Mouse (Mus musculus): ENCODE results near the gene Ehd4. TPM values are rescaled to one million over a fixed set of nuclear protein-coding genes. Genes with fewer than 3 reads are reported as not detected.

Gene Ehd4
- polyA plus RNA-seq, 1 experiment = 11.8 TPM

- DNase-seq (ENCODE audit: extremely low spot score in 1 of 2, low spot score in 1 of 2) = no peak
Observed at GRCm38 (mm10) chr2:120082416-120082815, 72.0 kb downstream of the Ehd4 start.

GRCm38 (mm10) chr2:120076076-120076705 is 78.2 kb downstream of the Ehd4 start:
- peak in 1 of 2 experiments; percentile 56 for DNase-seq (ENCODE audit: extremely low spot score in 1 of 2, low spot score in 1 of 2)

DNA sequence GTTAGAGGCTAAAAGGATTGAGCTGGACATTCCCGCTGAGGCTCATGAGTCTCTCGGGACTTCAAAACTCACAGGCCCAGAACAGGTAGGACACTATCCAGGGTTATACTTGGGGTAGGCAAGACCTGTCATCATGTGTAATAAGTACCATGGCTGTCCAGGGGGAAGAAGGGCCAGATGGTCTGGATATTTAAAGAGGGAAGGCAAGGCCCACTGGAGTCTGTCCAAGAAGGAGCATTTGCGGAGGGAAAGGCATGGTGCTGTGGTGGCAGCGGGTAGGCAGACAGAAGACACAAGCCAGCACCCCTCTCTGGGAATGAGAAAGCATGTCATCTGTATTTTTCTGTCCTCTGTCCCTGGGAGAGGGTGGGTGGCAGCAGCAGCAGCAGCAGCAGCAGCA is 80.3 kb downstream of the Ehd4 start:
- no peak for DNase-seq (ENCODE audit: extremely low spot score in 1 of 2, low spot score in 1 of 2)

DNA sequence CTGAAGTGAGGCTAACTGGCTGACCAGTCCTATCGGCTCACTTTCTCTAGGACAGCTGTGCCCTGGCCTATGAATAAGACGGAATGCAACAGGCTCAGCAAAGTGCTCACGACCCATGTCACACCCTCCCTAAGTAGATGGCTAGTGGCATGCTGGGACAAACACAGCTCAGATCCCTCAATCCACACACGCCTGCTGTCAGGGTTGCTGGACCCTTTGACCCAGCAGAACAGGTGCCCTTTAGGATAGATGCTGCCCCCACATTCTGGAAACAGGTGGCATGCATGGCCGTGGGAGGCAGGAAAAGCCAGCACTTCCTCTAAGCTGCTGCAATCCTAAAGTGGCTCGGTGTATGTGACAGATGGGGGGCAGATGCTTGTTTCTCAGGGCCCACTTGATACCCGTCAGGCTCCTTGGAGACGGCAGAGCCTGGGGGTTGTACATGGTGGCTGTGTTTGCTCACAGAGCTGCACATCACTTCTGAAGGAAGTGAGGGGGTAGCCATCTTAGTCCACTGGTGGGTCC is 84.9 kb downstream of the Ehd4 start:
- DNase-seq (ENCODE audit: extremely low spot score in 1 of 2, low spot score in 1 of 2) = peak; percentile 69 to 84

GRCm38 (mm10) chr2:120068555-120069465 is 85.6 kb downstream of the Ehd4 start:
- no peak for DNase-seq (ENCODE audit: extremely low spot score in 1 of 2, low spot score in 1 of 2)

DNA sequence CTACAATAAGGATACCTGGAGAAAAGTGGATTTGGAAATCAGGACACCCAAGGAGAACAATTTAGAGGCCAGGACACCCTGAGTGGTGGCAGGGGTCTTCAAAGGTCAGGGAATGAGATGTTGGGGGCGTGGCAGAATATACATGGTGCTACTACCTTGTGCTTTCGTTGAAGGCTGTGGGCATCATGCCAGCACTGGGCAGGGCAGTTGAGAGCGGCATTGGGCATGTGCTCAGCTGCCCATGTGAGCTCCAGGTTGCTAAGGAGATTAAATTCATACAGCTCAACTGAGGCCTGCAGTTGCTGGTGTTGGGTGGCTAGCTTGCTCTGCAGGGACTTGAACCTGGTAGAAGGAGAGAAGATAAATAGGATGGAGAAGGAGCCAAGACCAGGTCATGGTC is 88.2 kb downstream of the Ehd4 start:
- DNase-seq (ENCODE audit: extremely low spot score in 1 of 2, low spot score in 1 of 2) = no peak

GRCm38 (mm10) chr2:120065243-120065642 is 89.2 kb downstream of the Ehd4 start:
- DNase-seq (ENCODE audit: extremely low spot score in 1 of 2, low spot score in 1 of 2) = peak in 1 of 2 experiments; percentile 51

GRCm38 (mm10) chr2:120064639-120065038 is 89.8 kb downstream of the Ehd4 start:
- no peak for DNase-seq (ENCODE audit: extremely low spot score in 1 of 2, low spot score in 1 of 2)

- DNase-seq (ENCODE audit: extremely low spot score in 1 of 2, low spot score in 1 of 2) = no peak
Observed at GRCm38 (mm10) chr2:120062248-120062647, 92.2 kb downstream of the Ehd4 start.

DNA sequence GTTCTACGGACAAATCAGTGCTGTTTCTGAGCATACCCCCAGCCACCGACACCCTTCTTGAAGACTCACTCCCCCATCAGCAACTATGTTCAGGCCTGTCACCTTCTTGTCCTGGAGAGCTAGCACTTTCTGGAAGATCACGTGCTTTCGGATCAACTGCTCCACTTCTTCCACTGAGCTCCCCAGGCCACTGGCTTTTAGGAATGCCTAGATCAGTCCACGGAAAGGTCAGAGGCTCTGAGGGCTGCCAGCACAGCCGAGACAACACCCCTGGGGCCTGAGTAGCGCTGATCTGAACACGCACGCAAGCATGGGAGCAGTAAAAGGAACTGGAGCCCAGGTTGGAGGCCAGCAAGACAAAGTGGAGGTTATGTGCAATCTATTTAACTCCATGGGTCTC is 93.8 kb downstream of the Ehd4 start:
- no peak for DNase-seq (ENCODE audit: extremely low spot score in 1 of 2, low spot score in 1 of 2)

- no peak for DNase-seq (ENCODE audit: extremely low spot score in 1 of 2, low spot score in 1 of 2)
Observed at GRCm38 (mm10) chr2:120060190-120060589, 94.2 kb downstream of the Ehd4 start.

DNA sequence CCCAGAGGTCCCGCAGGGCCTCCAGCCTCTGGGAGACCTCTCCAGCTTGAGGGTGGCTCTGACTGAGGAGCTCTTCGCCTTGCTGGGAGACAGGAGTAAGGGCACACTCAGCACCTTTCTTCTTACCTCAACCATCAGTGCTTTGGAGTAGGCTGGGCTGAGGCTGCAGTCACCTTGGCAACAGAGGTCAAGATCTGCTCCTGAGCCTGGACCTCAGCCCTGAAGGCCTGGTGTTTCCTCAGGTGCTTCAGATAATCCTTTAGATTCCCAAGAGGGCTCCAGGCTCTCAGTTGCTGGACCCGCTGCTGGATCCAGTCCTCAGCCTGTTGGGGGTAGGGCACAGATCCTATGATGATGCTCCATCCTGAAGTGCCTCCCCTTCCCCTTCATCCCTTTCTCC is 94.9 kb downstream of the Ehd4 start:
- no peak for DNase-seq (ENCODE audit: extremely low spot score in 1 of 2, low spot score in 1 of 2)

DNA sequence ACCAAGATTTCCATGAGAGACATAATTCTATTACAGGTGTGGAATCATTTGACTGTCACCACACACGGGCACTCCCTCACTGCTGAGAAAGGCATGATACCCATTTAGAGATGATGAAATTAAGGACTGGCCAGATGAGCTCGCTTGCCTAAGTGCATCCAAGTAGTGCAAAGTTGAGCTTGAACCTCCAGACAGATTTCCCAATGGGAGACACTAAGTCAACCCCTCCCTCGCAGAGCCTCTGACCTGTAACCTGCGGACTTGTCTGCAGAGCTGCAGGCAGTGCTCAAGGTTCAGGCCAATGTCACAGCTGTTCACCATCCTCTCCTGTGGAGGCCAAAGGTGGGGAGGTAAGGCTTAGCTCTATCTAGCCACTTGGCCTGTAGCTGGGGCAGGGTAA is 95.6 kb downstream of the Ehd4 start:
- no peak for DNase-seq (ENCODE audit: extremely low spot score in 1 of 2, low spot score in 1 of 2)

- no peak for DNase-seq (ENCODE audit: extremely low spot score in 1 of 2, low spot score in 1 of 2)
Observed at GRCm38 (mm10) chr2:120055923-120056322, 98.5 kb downstream of the Ehd4 start.

DNA sequence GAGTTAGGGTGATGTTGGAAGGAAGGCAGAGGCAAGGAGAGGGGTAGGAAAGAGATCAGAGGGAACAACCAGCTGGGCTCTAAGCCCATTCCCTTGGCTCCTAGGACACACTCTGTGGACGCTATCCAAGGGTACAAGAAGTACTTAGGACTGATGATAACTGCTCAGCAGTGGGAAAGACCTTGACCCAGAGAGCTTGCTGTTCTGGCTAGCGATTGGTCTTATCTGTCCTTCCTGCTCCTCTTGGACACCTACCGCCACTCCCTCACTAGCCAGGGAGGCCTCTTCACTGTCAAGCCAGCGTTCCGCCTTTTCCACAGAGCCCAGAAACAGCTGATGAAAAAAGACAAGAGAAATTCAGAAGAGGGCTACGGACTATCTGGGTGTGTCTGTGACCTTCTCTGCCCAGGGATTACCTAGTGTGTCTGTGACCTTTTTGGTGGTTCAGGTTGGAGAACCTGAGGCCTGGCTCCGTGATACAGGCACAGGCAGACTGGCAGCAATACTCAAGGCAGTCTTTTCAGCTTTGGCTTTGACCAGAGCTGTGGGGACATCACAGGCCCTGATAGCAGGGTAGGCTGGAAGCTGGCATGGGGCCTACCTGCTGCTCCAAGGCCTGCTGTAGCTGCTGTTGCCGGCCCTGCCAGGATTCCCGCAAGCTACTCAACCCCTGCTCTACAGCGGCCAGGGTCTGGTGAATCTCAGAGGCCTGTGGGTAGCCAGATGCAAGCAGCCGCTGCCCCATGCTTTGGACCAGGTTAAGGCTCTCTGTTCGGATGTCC is 99.4 kb downstream of the Ehd4 start:
- no peak for DNase-seq (ENCODE audit: extremely low spot score in 1 of 2, low spot score in 1 of 2)

DNA sequence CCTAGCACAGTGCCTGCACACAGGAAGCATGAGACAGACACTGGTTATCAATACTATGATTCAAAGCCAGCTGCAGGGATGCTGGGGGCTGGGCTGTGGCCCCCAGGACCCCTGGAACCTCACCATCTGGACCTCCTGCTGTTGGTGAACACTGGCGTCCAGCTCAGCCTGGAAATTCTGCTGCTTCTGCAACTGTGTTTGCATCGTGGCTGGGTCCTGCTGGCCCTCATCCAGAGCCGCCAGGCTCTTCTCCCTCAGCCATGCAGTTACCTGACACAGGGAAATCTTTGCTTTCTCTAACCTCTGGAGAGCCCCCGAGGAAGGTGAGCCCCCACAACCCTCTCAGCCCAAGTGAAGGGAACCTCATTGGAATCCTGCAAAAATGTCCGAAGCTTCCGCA is 103.0 kb downstream of the Ehd4 start:
- DNase-seq (ENCODE audit: extremely low spot score in 1 of 2, low spot score in 1 of 2) = no peak

DNA sequence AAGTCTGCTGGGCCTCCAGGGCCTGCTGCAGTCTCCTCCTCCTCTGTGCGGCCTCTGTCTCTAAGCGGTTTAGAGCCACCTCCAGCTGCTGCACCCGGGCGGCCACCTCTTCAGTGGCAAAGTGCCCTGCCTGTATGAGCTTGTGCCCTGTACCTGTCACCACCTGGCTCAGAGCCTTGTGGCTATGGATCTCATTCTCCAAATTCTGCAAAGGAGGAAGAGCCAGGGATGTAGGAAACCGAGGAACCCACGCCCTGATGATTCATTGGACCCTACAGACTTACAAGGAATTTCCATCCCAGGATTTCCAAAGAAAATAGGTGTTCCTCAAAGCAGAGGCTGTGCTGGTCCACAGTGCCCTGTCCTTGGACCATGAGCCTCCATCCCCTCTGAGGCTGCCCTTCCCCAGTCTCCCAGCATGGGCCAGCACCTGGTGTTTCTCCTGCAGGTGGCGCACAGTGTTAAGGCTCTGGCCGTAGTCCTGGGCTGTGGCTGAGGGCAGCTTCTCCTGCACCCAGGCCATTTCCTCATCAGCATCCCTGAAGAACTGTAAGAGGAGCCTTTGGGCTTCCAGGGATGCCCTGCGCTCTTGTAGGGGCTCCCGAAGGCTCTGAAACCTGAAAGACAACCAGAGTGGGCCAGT is 104.7 kb downstream of the Ehd4 start:
- DNase-seq (ENCODE audit: extremely low spot score in 1 of 2, low spot score in 1 of 2) = peak in 1 of 2 experiments; percentile 45

DNA sequence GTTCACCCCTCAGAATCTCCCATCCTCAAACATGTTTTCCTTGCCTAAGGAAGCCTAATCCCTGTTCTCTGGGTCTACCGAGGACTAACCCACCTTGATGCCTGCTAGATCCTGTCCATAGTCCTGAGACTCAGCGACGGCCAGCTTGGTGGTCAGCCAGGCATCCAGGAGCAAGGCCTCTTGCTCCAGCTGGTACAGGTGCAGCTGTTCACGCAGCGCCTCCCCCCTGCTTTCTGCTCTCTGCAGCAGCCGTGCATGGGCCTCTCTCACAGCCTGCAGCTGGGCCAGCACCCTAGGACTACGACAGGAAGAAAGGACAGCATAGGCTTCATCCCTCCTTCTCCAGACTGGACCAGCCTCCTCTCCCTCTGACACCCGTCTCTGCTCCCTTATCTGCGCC is 106.2 kb downstream of the Ehd4 start:
- no peak for DNase-seq (ENCODE audit: extremely low spot score in 1 of 2, low spot score in 1 of 2)

GRCm38 (mm10) chr2:120046486-120047310 is 107.7 kb downstream of the Ehd4 start:
- peak; percentile 52 to 70 for DNase-seq (ENCODE audit: extremely low spot score in 1 of 2, low spot score in 1 of 2)

GRCm38 (mm10) chr2:120044676-120045075 is 109.7 kb downstream of the Ehd4 start:
- DNase-seq (ENCODE audit: extremely low spot score in 1 of 2, low spot score in 1 of 2) = no peak
